Mouse (Mus musculus) midbrain, embryonic 13.5 days (tissue): ENCODE measurements at regions not wholly inside any gene's neighbourhood (a gene's known extent, or its start where the extent isn't known, plus 50 kb on each side); places are given as distances from the start of the nearest gene placed in this dataset.

Experiments used
- ATAC-seq: fragments of 200-750 bp; cut with Nextera tagmentation; 2 replicates; pipeline ENCODE4 v1.8.0; 2017; ENCODE audit warnings: mild to moderate bottlenecking, moderate TSS enrichment, moderate library complexity
- H3K27ac ChIP-seq: fragments of 300-500 bp; sonication (generic); 2 replicates; pipeline ENCODE4 v1.5.1; 2015; ENCODE audit warnings: inconsistent platforms, mild to moderate bottlenecking, moderate library complexity
- H3K27me3 ChIP-seq: fragments of 300-500 bp; sonication (generic); 2 replicates; pipeline ENCODE4 v1.6.1; 2015; ENCODE audit warnings: mild to moderate bottlenecking, inconsistent platforms
- H3K36me3 ChIP-seq: fragments of 300-500 bp; sonication (generic); 2 replicates; pipeline ENCODE4 v1.6.1; 2015; ENCODE audit warnings: mild to moderate bottlenecking, inconsistent platforms
- H3K4me1 ChIP-seq: fragments of 300-500 bp; sonication (generic); replicated peaks from 2 replicates; pipeline ENCODE4 v1.6.1; 2015; ENCODE audit warnings: inconsistent platforms
- H3K4me2 ChIP-seq: fragments of 300-500 bp; sonication (generic); replicated peaks from 2 replicates; pipeline ENCODE4 v1.6.1; 2015; ENCODE audit warnings: moderate library complexity, mild to moderate bottlenecking, inconsistent platforms
- H3K4me3 ChIP-seq: fragments of 300-500 bp; sonication (generic); replicated peaks from 2 replicates; pipeline ENCODE4 v1.5.1; 2015; ENCODE audit warnings: mild to moderate bottlenecking, inconsistent platforms
- H3K9ac ChIP-seq: fragments of 300-500 bp; sonication (generic); replicated peaks from 2 replicates; pipeline ENCODE4 v1.6.1; 2015; ENCODE audit warnings: mild to moderate bottlenecking, inconsistent platforms
- H3K9me3 ChIP-seq: fragments of 300-500 bp; sonication (generic); 2 replicates; pipeline ENCODE4 v1.6.1; 2016; ENCODE audit warnings: mild to moderate bottlenecking, inconsistent platforms
- WGBS: fragments of 180-500 bp; shearing (Covaris S2); methylation state at CpG from one replicate; pipeline ENCODE4 v1.1.7; 2015; 5-methylcytosine and 5-hydroxymethylcytosine counted together

DNA sequence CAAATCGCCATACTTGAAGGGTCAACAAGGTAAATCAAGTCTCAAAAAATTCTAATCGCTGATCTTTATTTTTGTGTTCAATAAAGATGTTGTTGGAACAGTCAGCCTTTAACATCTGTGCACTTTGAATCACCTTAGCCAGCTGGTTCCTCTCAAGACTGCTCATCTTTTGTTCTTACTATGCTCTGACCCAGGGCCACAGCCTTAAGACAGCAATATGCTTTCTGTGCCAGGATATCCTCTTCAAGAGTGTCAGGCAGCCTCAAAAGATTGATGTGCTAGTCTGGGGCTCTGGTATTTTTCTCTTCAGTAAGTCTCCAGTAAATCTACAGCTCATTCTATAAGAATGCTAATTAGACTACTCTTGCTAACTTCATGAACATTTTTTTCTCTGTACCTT, 199.9 kb downstream of the Dph6 start:
- Histone ChIP-seq H3K4me1 (no peaks in the 10 kb centered on the region), H3K9me3 (no peaks in the 10 kb centered on the region), H3K27ac (no peak overlapping the region), H3K4me3 (no peak overlapping the region), H3K27me3 (no peaks in the 10 kb centered on the region), H3K9ac (no peak overlapping the region), H3K36me3 (no peaks in the 10 kb centered on the region), H3K4me2 (no peak overlapping the region)
- ATAC-seq: no peak
- WGBS: 85% methylated on average over 2 of the region's 2 CpGs

DNA sequence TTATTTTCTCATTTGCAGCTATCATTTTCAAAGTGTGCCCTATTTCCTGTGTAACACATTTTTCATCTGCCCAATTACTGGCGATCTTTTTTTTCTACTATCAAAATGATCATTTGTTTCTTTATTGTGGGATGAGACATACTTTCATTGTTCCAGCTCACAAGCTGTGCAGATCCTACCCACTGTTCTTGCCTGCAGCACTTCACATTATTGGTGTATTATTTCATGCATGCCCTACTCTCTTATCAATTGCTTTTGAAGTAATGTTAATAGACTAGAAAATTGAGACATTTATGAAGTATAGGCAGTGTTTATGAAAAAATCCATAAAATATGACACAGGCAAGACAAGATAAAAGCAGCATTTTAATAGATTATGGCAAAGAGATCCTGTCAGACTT, 204.6 kb downstream of the Dph6 start:
- Histone ChIP-seq H3K27ac (no peak overlapping the region), H3K4me1 (no peaks in the 10 kb centered on the region), H3K9ac (no peak overlapping the region), H3K4me3 (no peak overlapping the region), H3K4me2 (no peak overlapping the region), H3K9me3 (no peaks in the 10 kb centered on the region), H3K27me3 (no peaks in the 10 kb centered on the region), H3K36me3 (no peaks in the 10 kb centered on the region)
- 80% methylated on average over 1 of the region's 1 CpGs for WGBS
- no peak for ATAC-seq

DNA sequence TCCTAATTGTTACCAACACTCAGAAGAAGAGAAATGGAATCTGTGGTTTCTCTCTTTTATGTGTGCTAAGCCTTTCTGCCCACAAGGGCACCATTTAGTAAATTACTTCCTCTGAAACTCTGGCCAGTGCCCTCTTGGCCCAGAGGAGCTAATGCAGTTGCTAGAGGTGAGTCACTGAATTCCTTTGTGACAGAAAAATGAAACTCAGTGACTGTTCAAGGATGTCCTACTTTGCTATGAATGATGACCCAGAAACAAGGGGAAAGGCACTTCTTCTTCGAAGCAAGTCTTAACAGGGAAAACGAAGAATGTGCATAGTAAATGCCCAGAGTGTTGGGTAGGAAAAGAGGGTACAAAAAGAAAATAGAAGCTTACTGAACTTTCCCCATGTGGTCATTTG, 211.0 kb downstream of the Dph6 start:
- WGBS: 91% methylated on average over 2 of the region's 2 CpGs
- 0 out of 2 replicates have a peak, but pooled peaks cover 3% of the 10 kb centered on the region for H3K27me3 ChIP-seq
- ATAC-seq: no peak

GRCm38 (mm10) chr2:114440943-114441342, 213.8 kb downstream of the Dph6 start:
- no peak overlapping the region for H3K4me2 ChIP-seq

More for the DNA sequence above, 211.0 kb downstream of the Dph6 start:
- H3K27ac ChIP-seq: no peak overlapping the region
- H3K4me3 ChIP-seq: no peak overlapping the region
- no peaks in the 10 kb centered on the region for H3K9me3 ChIP-seq
- no peak overlapping the region for H3K4me2 ChIP-seq
- H3K9ac ChIP-seq: no peak overlapping the region
- H3K4me1 ChIP-seq: no peaks in the 10 kb centered on the region
- no peaks in the 10 kb centered on the region for H3K36me3 ChIP-seq

DNA sequence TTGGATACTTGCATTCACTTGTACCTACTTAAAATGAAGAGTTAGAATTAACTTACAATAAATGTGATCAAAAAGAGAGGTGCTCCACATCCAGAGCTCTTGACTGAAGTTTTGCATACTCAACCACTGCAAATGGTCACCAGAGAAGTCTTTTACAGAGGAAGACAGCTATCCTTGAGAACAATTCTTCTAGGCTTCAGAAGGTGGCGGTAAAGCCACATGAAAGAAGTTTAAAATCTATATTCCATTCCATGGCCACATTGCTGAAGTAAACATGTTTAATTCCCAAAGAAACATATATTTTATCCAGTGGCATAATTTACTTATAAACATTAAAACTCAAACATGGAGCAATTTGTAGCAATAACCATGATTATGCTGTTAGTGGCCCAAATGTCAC, 215.1 kb downstream of the Dph6 start:
- H3K36me3 ChIP-seq: no peaks in the 10 kb centered on the region
- WGBS: 69% methylated on average over 1 of the region's 1 CpGs
- no peak overlapping the region for H3K27ac ChIP-seq
- H3K4me3 ChIP-seq: no peak overlapping the region
- ATAC-seq: no peak
- H3K27me3 ChIP-seq: 0 out of 2 replicates have a peak, but pooled peaks cover 3% of the 10 kb centered on the region
- no peaks in the 10 kb centered on the region for H3K4me1 ChIP-seq
- H3K9ac ChIP-seq: no peak overlapping the region
- H3K9me3 ChIP-seq: no peaks in the 10 kb centered on the region
- H3K4me2 ChIP-seq: no peak overlapping the region

More at GRCm38 (mm10) chr2:114440943-114441342, 213.8 kb downstream of the Dph6 start:
- Histone ChIP-seq H3K4me1 (no peaks in the 10 kb centered on the region), H3K4me3 (no peak overlapping the region), H3K27me3 (0 out of 2 replicates have a peak, but pooled peaks cover 3% of the 10 kb centered on the region), H3K9ac (no peak overlapping the region), H3K36me3 (no peaks in the 10 kb centered on the region), H3K9me3 (no peaks in the 10 kb centered on the region), H3K27ac (no peak overlapping the region)
- WGBS: 45% methylated on average over 6 of the region's 6 CpGs
- ATAC-seq: peak; percentile 77

- no peak overlapping the region for H3K9ac ChIP-seq
- H3K9me3 ChIP-seq: no peaks in the 10 kb centered on the region
- H3K4me2 ChIP-seq: no peak overlapping the region
- no peak for ATAC-seq
- 0 out of 2 replicates have a peak, but pooled peaks cover 3% of the 10 kb centered on the region for H3K27me3 ChIP-seq
- WGBS: 57% methylated on average over 3 of the region's 3 CpGs
- no peak overlapping the region for H3K4me3 ChIP-seq
- H3K27ac ChIP-seq: no peak overlapping the region
- H3K36me3 ChIP-seq: no peaks in the 10 kb centered on the region
- H3K4me1 ChIP-seq: no peaks in the 10 kb centered on the region
Measured at GRCm38 (mm10) chr2:114438048-114438447, 216.7 kb downstream of the Dph6 start.

GRCm38 (mm10) chr2:114427426-114428157, 226.3 kb upstream of the Zfp770 start:
- Histone ChIP-seq H3K27ac (no peak overlapping the region), H3K4me1 (no peaks in the 10 kb centered on the region), H3K4me2 (no peak overlapping the region), H3K4me3 (no peak overlapping the region), H3K27me3 (no peaks in the 10 kb centered on the region), H3K36me3 (no peaks in the 10 kb centered on the region), H3K9ac (no peak overlapping the region), H3K9me3 (no peaks in the 10 kb centered on the region)
- ATAC-seq: no peak
- WGBS: 90% methylated on average over 10 of the region's 10 CpGs

DNA sequence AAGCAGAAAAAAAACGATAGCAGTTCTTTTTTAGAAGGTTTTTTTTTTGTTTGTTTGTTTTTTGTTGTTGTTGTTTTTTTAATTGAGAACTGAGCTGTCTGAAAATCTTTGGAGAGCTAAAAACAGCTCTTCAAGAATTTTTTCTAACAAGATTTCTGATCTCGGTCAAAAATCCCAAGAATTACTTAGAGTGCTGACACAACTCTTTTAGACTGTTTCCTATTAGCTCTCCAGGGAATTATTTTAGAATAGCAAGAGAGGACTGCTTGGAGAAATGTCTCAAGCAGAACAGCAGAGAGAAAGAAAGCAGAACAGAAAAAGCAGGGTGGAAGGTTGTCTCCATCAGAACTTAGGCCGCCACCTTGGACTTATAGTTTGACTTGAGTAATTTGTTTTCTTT, 218.1 kb upstream of the Zfp770 start:
- Histone ChIP-seq H3K9me3 (peaks cover 3% of the 10 kb centered on the region; the same call in 1 of the 2 replicates), H3K4me1 (no peaks in the 10 kb centered on the region), H3K27ac (no peak overlapping the region), H3K36me3 (no peaks in the 10 kb centered on the region), H3K27me3 (no peaks in the 10 kb centered on the region), H3K4me2 (no peak overlapping the region), H3K4me3 (no peak overlapping the region), H3K9ac (no peak overlapping the region)
- no peak for ATAC-seq
- 64% methylated on average over 3 of the region's 3 CpGs for WGBS

- no peaks in the 10 kb centered on the region for H3K27me3 ChIP-seq
- no peak overlapping the region for H3K27ac ChIP-seq
- no peaks in the 10 kb centered on the region for H3K4me1 ChIP-seq
- no peak overlapping the region for H3K4me3 ChIP-seq
- H3K9me3 ChIP-seq: no peaks in the 10 kb centered on the region
- no peak overlapping the region for H3K4me2 ChIP-seq
- no peaks in the 10 kb centered on the region for H3K36me3 ChIP-seq
- WGBS: 90% methylated on average over 3 of the region's 3 CpGs
- no peak for ATAC-seq
- H3K9ac ChIP-seq: no peak overlapping the region
Measured at GRCm38 (mm10) chr2:114413013-114413412, 211.7 kb upstream of the Zfp770 start.

- no peak overlapping the region for H3K9ac ChIP-seq
- H3K4me1 ChIP-seq: no peaks in the 10 kb centered on the region
- no peak overlapping the region for H3K27ac ChIP-seq
- H3K4me2 ChIP-seq: peak overlapping the region; percentile 22; the same call in 1 of the 2 replicates
- ATAC-seq: peak; percentile 71
- no peak overlapping the region for H3K4me3 ChIP-seq
- no peaks in the 10 kb centered on the region for H3K36me3 ChIP-seq
- no peaks in the 10 kb centered on the region for H3K27me3 ChIP-seq
- no peaks in the 10 kb centered on the region for H3K9me3 ChIP-seq
- WGBS: 56% methylated on average over 17 of the region's 17 CpGs
Measured at GRCm38 (mm10) chr2:114411940-114412715, 210.9 kb upstream of the Zfp770 start.

DNA sequence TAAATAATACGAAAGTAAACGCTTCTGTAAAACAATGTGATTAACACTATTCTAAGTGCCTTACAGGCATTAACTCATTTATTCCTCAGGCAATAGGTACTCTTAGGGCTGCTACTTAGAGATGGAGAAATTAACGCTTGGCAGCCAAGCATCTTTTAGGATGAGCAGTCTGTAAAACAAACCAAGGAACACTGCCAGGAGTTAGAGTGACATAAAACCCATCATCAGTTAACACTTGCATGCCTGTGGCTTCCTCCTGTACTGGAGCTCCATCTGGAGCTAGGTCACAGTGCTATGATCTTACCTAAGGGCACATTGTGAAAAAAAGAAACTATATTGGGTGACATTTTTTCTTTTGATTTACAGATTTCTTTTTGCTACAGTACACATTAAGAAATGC, 209.4 kb upstream of the Zfp770 start:
- Histone ChIP-seq H3K4me1 (no peaks in the 10 kb centered on the region), H3K27ac (no peak overlapping the region), H3K4me2 (no peak overlapping the region), H3K9ac (no peak overlapping the region), H3K9me3 (no peaks in the 10 kb centered on the region), H3K27me3 (no peaks in the 10 kb centered on the region), H3K4me3 (no peak overlapping the region), H3K36me3 (no peaks in the 10 kb centered on the region)
- WGBS: 88% methylated on average over 3 of the region's 3 CpGs
- no peak for ATAC-seq

DNA sequence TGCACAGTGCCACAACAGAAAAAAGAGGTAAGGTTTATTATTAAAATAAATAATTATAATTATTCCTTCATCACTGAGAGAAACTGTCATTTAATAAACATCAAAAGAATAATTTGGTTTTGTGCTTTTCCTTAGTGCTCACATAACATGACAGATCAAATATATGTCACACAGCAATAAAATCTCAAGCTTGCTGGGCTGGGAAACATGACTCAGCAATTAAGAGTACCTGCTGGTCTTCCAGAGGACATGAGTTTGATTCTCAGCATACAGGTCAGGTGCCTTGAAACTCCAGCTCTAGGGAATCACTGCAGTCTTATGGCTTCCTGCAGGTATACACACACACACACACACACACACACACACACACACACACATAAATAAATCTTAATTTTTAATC, 208.3 kb upstream of the Zfp770 start:
- Histone ChIP-seq H3K4me1 (no peaks in the 10 kb centered on the region), H3K27me3 (no peaks in the 10 kb centered on the region), H3K27ac (no peak overlapping the region), H3K4me2 (no peak overlapping the region), H3K9me3 (no peaks in the 10 kb centered on the region), H3K36me3 (no peaks in the 10 kb centered on the region), H3K4me3 (no peak overlapping the region), H3K9ac (no peak overlapping the region)
- no peak for ATAC-seq
